Mouse (Mus musculus): ENCODE measurements at regions not wholly inside any gene's neighbourhood (a gene's known extent, or its start where the extent isn't known, plus 50 kb on each side); places are given as distances from the start of the nearest gene placed in this dataset.
A peak's percentile ranks its signal among the peaks of the same experiment; 100 is the strongest.

- Histone ChIP-seq H3K9ac (ENCODE audit: low read depth, low read length) (no peak overlapping the region), H3K36me3 (ENCODE audit: control insufficient read depth, insufficient read depth, low read length) (no peaks in the 10 kb centered on the region), H3K4me2 (ENCODE audit: low read length) (no peak overlapping the region), H3K27ac (ENCODE audit: low read depth, low read length) (no peak overlapping the region), H3K4me1 (ENCODE audit: control insufficient read depth, insufficient read depth, low read depth, low read length) (no peaks in the 10 kb centered on the region), H3K9me3 (ENCODE audit: control insufficient read depth, low read length) (no peaks in the 10 kb centered on the region), H3K27me3 (replicated peaks; ENCODE audit: control insufficient read depth, insufficient read depth, low read length) (no peaks in the 10 kb centered on the region), H3K4me3 (ENCODE audit: low read length) (no peak overlapping the region)
- 100% methylated on average over 1 of the region's 1 CpGs for WGBS
- ATAC-seq = no peak
Observed at GRCm38 (mm10) chr7:95674319-95674718, 496.7 kb upstream of the Tenm4 start.

- Histone ChIP-seq H3K4me2 (ENCODE audit: low read length) (no peak overlapping the region), H3K27ac (ENCODE audit: low read depth, low read length) (no peak overlapping the region), H3K9ac (ENCODE audit: low read depth, low read length) (no peak overlapping the region), H3K36me3 (ENCODE audit: control insufficient read depth, insufficient read depth, low read length) (no peaks in the 10 kb centered on the region), H3K27me3 (replicated peaks; ENCODE audit: control insufficient read depth, insufficient read depth, low read length) (no peaks in the 10 kb centered on the region), H3K9me3 (ENCODE audit: control insufficient read depth, low read length) (no peaks in the 10 kb centered on the region), H3K4me3 (ENCODE audit: low read length) (no peak overlapping the region), H3K4me1 (ENCODE audit: control insufficient read depth, insufficient read depth, low read depth, low read length) (no peaks in the 10 kb centered on the region)
- no peak for ATAC-seq
- WGBS = 47% methylated on average over 3 of the region's 3 CpGs
Observed at GRCm38 (mm10) chr7:95682521-95682920, 488.5 kb upstream of the Tenm4 start.

GRCm38 (mm10) chr7:95687733-95688132, 483.3 kb upstream of the Tenm4 start:
- WGBS = 25% methylated on average over 3 of the region's 3 CpGs
- Histone ChIP-seq H3K27me3 (replicated peaks; ENCODE audit: control insufficient read depth, insufficient read depth, low read length) (no peaks in the 10 kb centered on the region), H3K4me1 (ENCODE audit: control insufficient read depth, insufficient read depth, low read depth, low read length) (no peaks in the 10 kb centered on the region; the same call in 1 of the 2 replicates), H3K27ac (ENCODE audit: low read depth, low read length) (no peak overlapping the region), H3K4me2 (ENCODE audit: low read length) (no peak overlapping the region; the same call in 1 of the 2 replicates), H3K4me3 (ENCODE audit: low read length) (no peak overlapping the region), H3K9me3 (ENCODE audit: control insufficient read depth, low read length) (no peaks in the 10 kb centered on the region), H3K36me3 (ENCODE audit: control insufficient read depth, insufficient read depth, low read length) (no peaks in the 10 kb centered on the region), H3K9ac (ENCODE audit: low read depth, low read length) (no peak overlapping the region)
- no peak; the same call in 1 of the 2 replicates for ATAC-seq

GRCm38 (mm10) chr7:95688151-95689146, 482.6 kb upstream of the Tenm4 start:
- H3K9me3 ChIP-seq (ENCODE audit: control insufficient read depth, low read length) = no peaks in the 10 kb centered on the region
- H3K36me3 ChIP-seq (ENCODE audit: control insufficient read depth, insufficient read depth, low read length) = no peaks in the 10 kb centered on the region
- H3K9ac ChIP-seq (ENCODE audit: low read depth, low read length) = peak overlapping the region; percentile 23; the same call in 1 of the 2 replicates
- H3K27ac ChIP-seq (ENCODE audit: low read depth, low read length) = no peak overlapping the region
- H3K4me3 ChIP-seq (ENCODE audit: low read length) = peak overlapping the region; percentile 27
- peak overlapping the region; percentile 58 for H3K4me2 ChIP-seq (ENCODE audit: low read length)
- peak; percentile 71 for ATAC-seq
- H3K27me3 ChIP-seq (replicated peaks; ENCODE audit: control insufficient read depth, insufficient read depth, low read length) = no peaks in the 10 kb centered on the region
- H3K4me1 ChIP-seq (ENCODE audit: control insufficient read depth, insufficient read depth, low read depth, low read length) = no peaks in the 10 kb centered on the region; the same call in 1 of the 2 replicates
- 4% methylated on average over 16 of the region's 16 CpGs for WGBS

GRCm38 (mm10) chr7:95689161-95689833, 481.7 kb upstream of the Tenm4 start:
- Histone ChIP-seq H3K27ac (ENCODE audit: low read depth, low read length) (no peak overlapping the region), H3K9me3 (ENCODE audit: control insufficient read depth, low read length) (no peaks in the 10 kb centered on the region), H3K27me3 (replicated peaks; ENCODE audit: control insufficient read depth, insufficient read depth, low read length) (no peaks in the 10 kb centered on the region), H3K4me1 (ENCODE audit: control insufficient read depth, insufficient read depth, low read depth, low read length) (no peaks in the 10 kb centered on the region; the same call in 1 of the 2 replicates), H3K4me2 (ENCODE audit: low read length) (peak overlapping the region; percentile 58), H3K4me3 (ENCODE audit: low read length) (peak overlapping the region; percentile 27), H3K9ac (ENCODE audit: low read depth, low read length) (no peak overlapping the region), H3K36me3 (ENCODE audit: control insufficient read depth, insufficient read depth, low read length) (no peaks in the 10 kb centered on the region)
- 13% methylated on average over 7 of the region's 7 CpGs for WGBS
- ATAC-seq = 0 out of 2 replicates have a peak, but pooled peaks have one; percentile 34

- H3K4me2 ChIP-seq (ENCODE audit: low read length) = no peak overlapping the region
- 58% methylated on average over 9 of the region's 9 CpGs for WGBS
- ATAC-seq = no peak
Observed at GRCm38 (mm10) chr7:95699506-95699905, 471.5 kb upstream of the Tenm4 start.

GRCm38 (mm10) chr7:95710088-95710487, 461.0 kb upstream of the Tenm4 start:
- H3K9ac ChIP-seq (ENCODE audit: low read depth, low read length) = no peak overlapping the region
- H3K36me3 ChIP-seq (ENCODE audit: control insufficient read depth, insufficient read depth, low read length) = no peaks in the 10 kb centered on the region
- no peaks in the 10 kb centered on the region for H3K9me3 ChIP-seq (ENCODE audit: control insufficient read depth, low read length)
- no peaks in the 10 kb centered on the region for H3K27me3 ChIP-seq (replicated peaks; ENCODE audit: control insufficient read depth, insufficient read depth, low read length)
- ATAC-seq = no peak
- WGBS = 80% methylated on average over 7 of the region's 7 CpGs
- H3K4me2 ChIP-seq (ENCODE audit: low read length) = no peak overlapping the region
- no peak overlapping the region for H3K27ac ChIP-seq (ENCODE audit: low read depth, low read length)
- no peaks in the 10 kb centered on the region for H3K4me1 ChIP-seq (ENCODE audit: control insufficient read depth, insufficient read depth, low read depth, low read length)
- H3K4me3 ChIP-seq (ENCODE audit: low read length) = no peak overlapping the region

More at GRCm38 (mm10) chr7:95699506-95699905, 471.5 kb upstream of the Tenm4 start:
- Histone ChIP-seq H3K9ac (ENCODE audit: low read depth, low read length) (no peak overlapping the region), H3K36me3 (ENCODE audit: control insufficient read depth, insufficient read depth, low read length) (no peaks in the 10 kb centered on the region), H3K9me3 (ENCODE audit: control insufficient read depth, low read length) (no peaks in the 10 kb centered on the region), H3K4me1 (ENCODE audit: control insufficient read depth, insufficient read depth, low read depth, low read length) (no peaks in the 10 kb centered on the region), H3K4me3 (ENCODE audit: low read length) (no peak overlapping the region), H3K27ac (ENCODE audit: low read depth, low read length) (no peak overlapping the region), H3K27me3 (replicated peaks; ENCODE audit: control insufficient read depth, insufficient read depth, low read length) (no peaks in the 10 kb centered on the region)

GRCm38 (mm10) chr7:95720083-95720482, 451.0 kb upstream of the Tenm4 start:
- Histone ChIP-seq H3K4me2 (ENCODE audit: low read length) (no peak overlapping the region), H3K9ac (ENCODE audit: low read depth, low read length) (no peak overlapping the region)

More at GRCm38 (mm10) chr7:95720083-95720482, 451.0 kb upstream of the Tenm4 start:
- Histone ChIP-seq H3K36me3 (ENCODE audit: control insufficient read depth, insufficient read depth, low read length) (no peaks in the 10 kb centered on the region), H3K9me3 (ENCODE audit: control insufficient read depth, low read length) (no peaks in the 10 kb centered on the region), H3K4me1 (ENCODE audit: control insufficient read depth, insufficient read depth, low read depth, low read length) (no peaks in the 10 kb centered on the region), H3K27me3 (replicated peaks; ENCODE audit: control insufficient read depth, insufficient read depth, low read length) (no peaks in the 10 kb centered on the region), H3K4me3 (ENCODE audit: low read length) (no peak overlapping the region), H3K27ac (ENCODE audit: low read depth, low read length) (no peak overlapping the region)
- no peak for ATAC-seq
